Comparison of ENCODE assay signal across 7 mouse cellular contexts in the genomic region with DNA sequence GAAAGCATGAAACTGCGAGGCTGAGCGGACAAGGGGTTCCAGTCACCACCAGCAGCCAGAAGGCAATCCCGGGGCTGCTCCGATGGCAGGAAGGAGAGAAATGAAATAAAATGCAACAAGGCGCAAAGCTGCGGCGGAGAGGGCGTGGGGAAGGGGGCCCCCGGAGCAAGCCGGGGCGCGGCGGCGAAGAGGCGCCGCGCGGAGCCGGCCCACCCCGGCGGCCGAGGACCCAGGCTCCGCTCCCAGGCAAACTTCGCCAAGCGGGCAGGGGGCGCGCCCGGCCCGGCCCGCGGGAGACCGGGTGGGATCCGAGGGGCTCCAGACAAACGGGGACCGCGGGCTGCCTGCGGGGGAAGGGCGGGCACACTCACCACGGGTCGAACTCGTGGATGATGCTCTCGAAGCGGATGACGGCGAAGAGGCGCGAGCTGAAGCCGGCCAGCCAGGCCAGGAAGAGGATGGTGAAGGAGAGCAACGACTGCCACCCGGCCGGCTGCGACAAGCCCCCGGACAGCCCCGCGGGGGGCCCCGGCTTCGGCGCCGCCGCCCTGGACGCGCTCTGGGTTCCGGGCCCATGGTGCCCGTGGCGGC. TPM values are rescaled to one million over a fixed set of nuclear protein-coding genes. Genes with fewer than 3 reads are reported as not detected.
A peak's percentile ranks its signal among the peaks of the same experiment; 100 is the strongest.
DNase-seq lines count a peak whose midpoint lies in the region; ATAC-seq and TF ChIP-seq lines count a peak whose summit lies in the region.

No protein-coding gene starts in this region.

- peak overlapping the region; percentile 99 for H3K27ac ChIP-seq in lung, embryonic 15.5 days
- peak overlapping the region; percentile 97 for H3K27ac ChIP-seq in bone marrow, adult 2 months (ENCODE audit: control insufficient read depth, insufficient read depth, low read depth, low read length, poor library complexity)
- peak overlapping the region; percentile 97 for H3K27ac ChIP-seq in forebrain, embryonic 14.5 days (ENCODE audit: low read depth, low read length)
- H3K27ac ChIP-seq in liver, embryonic 13.5 days, result peak overlapping the region; percentile 94
- peak overlapping the region; percentile 96 for H3K27ac ChIP-seq in small intestine, adult 2 months (ENCODE audit: insufficient read depth, low read depth, low read length)

- WGBS in lung, embryonic 15.5 days, result 0% methylated on average over 63 of the region's 65 CpGs
- 0% methylated on average over 65 of the region's 65 CpGs for WGBS in bone marrow, adult 2 months
- under 1% methylated on average over 55 of the region's 65 CpGs for WGBS in forebrain, embryonic 14.5 days
- WGBS in liver, embryonic 13.5 days (ENCODE audit: insufficient replicate concordance), result under 1% methylated on average over 64 of the region's 65 CpGs
- WGBS in small intestine, adult 2 months, result under 1% methylated on average over 65 of the region's 65 CpGs

- no peak for DNase-seq in lung, postnatal 14 days
- DNase-seq in forebrain, embryonic 14.5 days (ENCODE audit: low spot score), result peak; percentile 50
- no peak for DNase-seq in liver, embryonic 13.5 days

- peak; percentile 1; the same call in 1 of the 2 replicates for ATAC-seq in lung, embryonic 15.5 days (ENCODE audit: borderline replicate concordance, extremely low read depth, low FRiP score, low TSS enrichment)
- peak; percentile 15 for ATAC-seq in forebrain, embryonic 14.5 days
- ATAC-seq in liver, embryonic 13.5 days (ENCODE audit: low read depth), result no peak
- ATAC-seq in cerebellum, adult (ENCODE audit: insufficient number of reproducible peaks, low FRiP score, low TSS enrichment), result no peak; the same call in none of the 2 replicates

- TF ChIP-seq CTCF in bone marrow, adult 2 months (IDR thresholded peaks at IDR 0.05; ENCODE audit: control insufficient read depth, insufficient read depth, low read length), result no peak
- TF ChIP-seq CTCF in small intestine, adult 2 months (IDR thresholded peaks at IDR 0.05; ENCODE audit: extremely low read depth, insufficient read length, insufficient replicate concordance, low read depth, low read length), result no peak

- H3K4me2 ChIP-seq in lung, embryonic 15.5 days, result peak overlapping the region; percentile 59
- H3K4me2 ChIP-seq in forebrain, embryonic 14.5 days (ENCODE audit: low read length), result peak overlapping the region; percentile 62
- peak overlapping the region; percentile 82 for H3K4me2 ChIP-seq in liver, embryonic 13.5 days

- no peak for TF ChIP-seq POLR2A in bone marrow, adult 2 months (IDR thresholded peaks at IDR 0.05; ENCODE audit: borderline replicate concordance, control insufficient read depth, low read depth, low read length)
- no peak for TF ChIP-seq POLR2A in small intestine, adult 2 months (IDR thresholded peaks at IDR 0.05; ENCODE audit: low read depth, low read length)

- H3K9ac ChIP-seq in lung, embryonic 15.5 days, result peak overlapping the region; percentile 97
- peak overlapping the region; percentile 98 for H3K9ac ChIP-seq in forebrain, embryonic 14.5 days (ENCODE audit: low read length)
- peak overlapping the region; percentile 99 for H3K9ac ChIP-seq in liver, embryonic 13.5 days

- no peaks in the 10 kb centered on the region for H3K9me3 ChIP-seq in lung, embryonic 15.5 days
- H3K9me3 ChIP-seq in forebrain, embryonic 14.5 days (replicated peaks; ENCODE audit: control insufficient read depth, low read length), result no peaks in the 10 kb centered on the region
- H3K9me3 ChIP-seq in liver, embryonic 13.5 days (replicated peaks), result no peaks in the 10 kb centered on the region

- H3K27me3 ChIP-seq in lung, embryonic 15.5 days, result no peaks in the 10 kb centered on the region
- no peaks in the 10 kb centered on the region for H3K27me3 ChIP-seq in forebrain, embryonic 14.5 days (replicated peaks; ENCODE audit: control insufficient read depth, insufficient read depth, low read length)
- no peaks in the 10 kb centered on the region for H3K27me3 ChIP-seq in liver, embryonic 13.5 days
- no peaks in the 10 kb centered on the region for H3K27me3 ChIP-seq in small intestine, adult 2 months (ENCODE audit: control insufficient read depth, insufficient read depth, low read length)

- H3K4me3 ChIP-seq in lung, embryonic 15.5 days, result peak overlapping the region; percentile 63
- H3K4me3 ChIP-seq in bone marrow, adult 2 months (replicated peaks; ENCODE audit: control insufficient read depth, low read depth, low read length), result peak overlapping the region; percentile 97
- peak overlapping the region; percentile 96 for H3K4me3 ChIP-seq in forebrain, embryonic 14.5 days (ENCODE audit: low read depth, low read length)
- H3K4me3 ChIP-seq in liver, embryonic 13.5 days (replicated peaks), result peak overlapping the region; percentile 95
- peak overlapping the region; percentile 96 for H3K4me3 ChIP-seq in small intestine, adult 2 months (ENCODE audit: low read depth, low read length)

- no peaks in the 10 kb centered on the region for H3K36me3 ChIP-seq in lung, embryonic 15.5 days
- no peaks in the 10 kb centered on the region for H3K36me3 ChIP-seq in forebrain, embryonic 14.5 days (ENCODE audit: control insufficient read depth, insufficient read depth, low read length)
- no peaks in the 10 kb centered on the region for H3K36me3 ChIP-seq in liver, embryonic 13.5 days
- no peaks in the 10 kb centered on the region for H3K36me3 ChIP-seq in small intestine, adult 2 months (ENCODE audit: control insufficient read depth, insufficient read depth, low read length)

- peaks cover 30% of the 10 kb centered on the region for H3K4me1 ChIP-seq in lung, embryonic 15.5 days
- no peaks in the 10 kb centered on the region; the same call in 1 of the 2 replicates for H3K4me1 ChIP-seq in bone marrow, adult 2 months (ENCODE audit: control insufficient read depth, insufficient read depth, low read length)
- peaks cover 33% of the 10 kb centered on the region for H3K4me1 ChIP-seq in forebrain, embryonic 14.5 days (ENCODE audit: control insufficient read depth, insufficient read depth, low read length)
- H3K4me1 ChIP-seq in liver, embryonic 13.5 days (replicated peaks), result peaks cover 65% of the 10 kb centered on the region
- H3K4me1 ChIP-seq in small intestine, adult 2 months (ENCODE audit: control insufficient read depth, insufficient read depth, insufficient read length, low read length), result peaks cover 11% of the 10 kb centered on the region; the same call in 1 of the 2 replicates

RNA-seq across cellular contexts. Expression of a gene that starts 0.7 kb away (rescaled TPM):
- polyA plus RNA-seq in lung, embryonic 15.5 days (2015; fragmentation: Nextera tagmentation; extraction: Ambion mirVana), result 98.0 and 103 TPM in 2 replicates
- 17.9 and 23.9 TPM in 2 replicates for polyA plus RNA-seq in bone marrow, adult 2 months (2011; ENCODE audit: insufficient read depth, insufficient read length, low replicate concordance, missing spikeins)
- polyA plus RNA-seq in forebrain, embryonic 14.5 days (2014; fragmentation: Nextera tagmentation; extraction: Ambion mirVana), result 74.8 and 80.5 TPM in 2 replicates
- polyA plus RNA-seq in liver, embryonic 13.5 days (2015; fragmentation: Nextera tagmentation; extraction: Ambion mirVana), result 62.4 and 72.7 TPM in 2 replicates
- polyA plus RNA-seq in small intestine, adult 2 months (2012; rRNA removed), result 30.3 and 51.1 TPM in 2 replicates

Comparison
In these comparisons a context has a peak if more than half of its experiments do, and no peak if none do; other contexts are left out.
1. ATAC-seq: peak in lung, embryonic 15.5 days (single experiment) and forebrain, embryonic 14.5 days (single experiment); none in liver, embryonic 13.5 days (single experiment) and cerebellum, adult (single experiment).
2. Peak in every context shown above with its lines, with median percentiles within 50 percentile points of each other: H3K27ac ChIP-seq, H3K4me2 ChIP-seq, H3K4me3 ChIP-seq and H3K9ac ChIP-seq.